Mouse (Mus musculus): ENCODE data around the gene Grtp1.

Grtp1 gene

DNA sequence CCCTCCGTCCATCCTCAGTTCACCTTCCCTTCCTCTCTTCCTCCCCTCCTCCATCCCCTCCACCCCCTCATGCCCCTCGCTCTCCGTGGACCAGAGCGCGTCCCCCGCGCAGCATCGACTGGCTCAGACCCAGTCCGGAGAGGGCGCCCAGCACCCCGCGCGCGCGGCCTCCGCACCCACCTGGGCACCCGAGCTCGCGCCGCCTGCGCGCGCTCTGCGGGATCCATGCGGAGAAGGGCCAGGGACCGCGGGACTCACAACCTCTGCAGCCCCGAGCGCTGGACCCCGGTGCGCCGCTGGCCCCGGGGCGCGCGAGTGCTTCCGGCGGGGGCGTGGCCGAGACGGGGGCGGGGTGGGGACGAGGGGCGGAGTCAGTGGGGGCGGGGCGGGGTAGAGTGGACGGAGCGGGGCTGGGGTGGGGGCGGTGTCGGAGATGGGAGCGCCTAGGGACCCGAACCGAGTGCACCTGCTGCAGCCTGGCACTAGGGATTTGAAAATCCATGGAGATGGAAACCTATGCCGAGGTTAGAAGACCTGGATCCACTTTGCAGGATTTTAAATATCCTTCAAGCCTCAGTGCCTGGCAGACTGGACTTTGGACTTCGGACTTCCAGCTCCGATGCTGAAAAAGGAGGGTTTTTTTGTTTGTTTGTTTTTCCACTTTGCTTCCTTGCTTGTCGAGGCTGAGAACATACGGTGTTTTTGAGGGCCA lies at the start of gene Grtp1:
Gene Grtp1, minus strand, starts transcription at position 320 of the 712 bp plus-strand sequence.
- peak; percentile 72 for DNase-seq (ENCODE audit: low spot score)

DNA sequence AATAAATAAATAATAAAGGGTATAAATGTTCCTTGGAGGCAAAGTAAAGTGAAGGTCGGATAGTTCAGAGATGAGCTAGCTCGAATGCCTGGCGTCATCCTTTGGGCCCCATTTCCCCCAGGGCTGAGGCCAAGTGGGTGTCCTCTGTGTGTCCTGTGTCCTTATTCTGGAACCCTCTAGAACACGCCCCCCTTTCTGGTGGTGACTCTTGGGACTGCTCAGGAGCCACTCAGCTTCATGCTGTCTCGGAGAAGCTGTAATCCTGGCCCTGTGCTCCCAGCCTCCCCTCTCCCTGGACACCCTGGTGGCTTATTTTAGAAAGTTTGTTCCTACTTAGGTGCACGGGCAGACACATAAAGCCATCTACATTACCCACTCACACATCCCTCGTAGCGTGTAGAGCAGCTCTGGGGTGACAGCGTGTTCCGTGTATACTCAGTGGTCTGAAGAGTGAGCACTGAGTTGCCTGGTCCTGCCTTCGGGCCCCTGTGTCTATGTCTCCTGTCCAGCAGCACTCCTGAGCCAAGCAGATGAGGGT lies 44.0 kb upstream of the Grtp1 start:
- no peak for DNase-seq (ENCODE audit: low spot score)

DNA sequence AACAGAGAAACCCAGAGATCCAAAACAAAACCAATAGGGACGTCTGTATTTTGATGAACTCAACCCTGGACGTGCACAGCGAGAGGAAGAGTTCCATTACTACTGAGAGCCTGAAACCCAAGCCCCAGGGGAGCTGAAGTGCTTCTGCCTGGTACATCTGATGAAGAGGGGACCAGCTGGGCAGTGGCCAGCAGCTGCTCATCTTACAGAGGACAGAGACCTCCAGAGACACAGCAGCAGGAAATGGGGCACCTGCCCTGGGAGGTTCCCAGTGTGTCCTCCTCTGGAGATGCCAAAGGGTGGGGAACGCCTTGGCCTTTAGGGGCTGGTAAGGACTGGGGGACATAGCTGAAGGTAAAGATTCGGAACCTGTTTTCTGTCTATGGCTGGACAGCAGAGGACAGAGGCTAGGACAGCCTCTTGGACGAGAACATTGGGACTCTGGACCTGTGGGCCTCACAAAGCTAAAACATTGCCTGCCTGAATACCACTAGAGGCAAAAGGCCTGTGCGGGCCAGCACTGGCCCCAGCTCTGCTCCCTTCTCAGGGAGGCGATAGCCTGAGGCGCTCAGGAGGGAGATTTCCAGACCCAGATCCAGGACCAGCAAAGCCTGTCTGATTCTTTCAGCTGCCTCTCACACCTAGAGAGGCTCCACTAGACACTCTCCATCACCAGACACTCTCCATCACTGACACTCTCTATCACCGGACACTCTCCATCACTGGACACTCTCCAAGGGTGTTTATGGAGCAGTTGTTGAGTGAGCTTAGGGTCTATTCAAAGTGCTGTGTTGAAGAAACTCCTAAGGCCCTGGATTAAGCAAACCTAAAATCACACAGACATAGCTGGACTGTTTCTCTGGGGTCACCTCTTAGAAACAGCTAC lies 42.8 kb upstream of the Grtp1 start:
- DNase-seq (ENCODE audit: low spot score) = no peak

DNA sequence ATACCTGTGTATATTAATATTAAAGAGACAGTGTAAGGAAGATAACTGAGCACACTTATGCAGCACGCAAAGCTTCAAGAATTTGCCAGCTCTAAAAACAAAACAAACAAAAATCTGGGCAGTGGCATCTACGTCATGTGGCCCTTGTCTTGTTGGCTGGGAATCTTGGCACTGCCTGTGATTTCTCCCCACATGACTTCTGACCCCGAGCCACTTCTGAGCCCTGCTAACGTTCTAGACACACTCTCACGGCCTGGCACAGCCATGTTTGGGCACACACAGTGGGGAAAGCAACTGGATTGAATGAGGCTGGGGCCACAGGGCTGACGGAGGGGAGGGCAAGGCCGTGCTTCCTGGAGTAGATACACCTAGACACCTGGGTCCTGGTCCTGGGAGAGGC lies 40.3 kb upstream of the Grtp1 start:
- no peak for DNase-seq (ENCODE audit: low spot score)

DNA sequence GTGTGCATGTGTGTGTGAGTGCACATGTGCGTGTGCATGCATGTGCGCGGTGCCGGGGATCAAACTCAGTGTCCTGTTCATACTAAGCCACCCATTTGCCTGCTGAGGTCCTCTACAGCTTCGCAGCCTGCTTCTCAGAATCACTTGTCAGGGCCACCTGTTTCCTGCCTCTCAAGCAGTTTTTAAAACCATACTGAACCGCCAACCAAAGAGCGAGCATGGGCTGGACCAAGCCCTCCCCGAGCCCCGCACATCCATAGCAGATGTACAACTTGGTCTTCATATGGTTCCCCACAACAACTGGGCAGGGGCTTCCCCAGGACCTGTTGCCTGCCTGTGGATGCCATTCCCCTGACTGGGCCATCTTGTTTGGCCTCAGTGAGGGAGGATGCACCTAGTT lies 39.6 kb upstream of the Grtp1 start:
- no peak for DNase-seq (ENCODE audit: low spot score)

DNA sequence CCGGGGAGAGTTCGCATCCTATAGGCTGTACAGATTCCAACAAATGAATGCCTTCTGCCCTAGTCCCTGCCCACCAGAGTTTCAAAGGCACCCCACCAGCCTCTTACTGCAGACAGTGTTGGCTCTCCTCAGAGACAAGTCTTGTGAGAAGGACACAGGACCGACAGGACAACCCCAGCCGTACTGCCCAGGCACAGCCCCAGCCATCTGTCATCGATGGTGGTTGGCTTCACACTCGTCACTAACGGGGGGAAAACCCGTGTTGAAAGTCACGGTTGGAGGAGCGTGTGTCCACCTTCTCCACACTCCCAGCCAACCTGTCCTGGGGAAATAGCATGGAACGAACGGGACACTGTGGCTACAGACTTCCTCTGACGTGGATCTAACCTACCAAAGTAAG lies 34.4 kb upstream of the Grtp1 start:
- no peak for DNase-seq (ENCODE audit: low spot score)

DNA sequence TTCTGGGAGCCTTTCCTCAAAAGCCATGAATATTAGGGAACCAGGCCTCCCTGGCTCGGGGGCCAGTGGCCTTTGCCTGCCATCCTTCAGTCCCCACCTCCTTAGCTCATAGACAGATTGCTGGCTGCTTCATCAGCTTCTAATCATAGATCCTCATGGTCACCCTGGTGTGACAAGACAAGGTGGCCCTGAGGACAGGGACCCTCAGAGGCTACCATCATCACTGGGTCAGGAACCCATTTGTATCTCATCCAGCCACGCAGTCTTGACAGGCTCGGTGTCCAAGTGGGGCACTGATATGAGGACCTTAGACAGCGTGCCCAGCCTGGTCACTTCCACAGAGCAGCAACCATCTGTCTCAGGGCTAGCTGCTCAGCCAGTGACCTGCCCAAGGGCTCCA lies 30.1 kb upstream of the Grtp1 start:
- DNase-seq (ENCODE audit: low spot score) = no peak

DNA sequence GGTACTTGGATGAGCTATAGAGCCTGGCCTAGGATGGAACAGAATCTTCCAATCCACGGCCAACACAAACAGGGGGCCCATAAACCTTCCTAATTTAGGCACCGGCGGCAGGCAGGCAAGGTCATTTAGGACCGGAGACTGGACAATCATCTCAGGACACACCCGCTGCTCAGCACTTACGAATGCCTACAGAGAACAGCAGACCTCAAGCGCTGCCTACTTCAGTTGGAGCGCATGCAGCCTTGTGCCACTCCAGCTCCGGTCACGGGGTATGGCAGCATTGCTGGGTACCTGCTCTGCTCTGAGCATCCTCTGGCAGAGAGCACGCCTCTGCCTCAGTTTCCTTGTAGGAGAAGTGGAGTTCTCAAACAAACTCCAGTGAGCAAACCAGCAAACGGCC lies 29.4 kb upstream of the Grtp1 start:
- DNase-seq (ENCODE audit: low spot score) = no peak

DNA sequence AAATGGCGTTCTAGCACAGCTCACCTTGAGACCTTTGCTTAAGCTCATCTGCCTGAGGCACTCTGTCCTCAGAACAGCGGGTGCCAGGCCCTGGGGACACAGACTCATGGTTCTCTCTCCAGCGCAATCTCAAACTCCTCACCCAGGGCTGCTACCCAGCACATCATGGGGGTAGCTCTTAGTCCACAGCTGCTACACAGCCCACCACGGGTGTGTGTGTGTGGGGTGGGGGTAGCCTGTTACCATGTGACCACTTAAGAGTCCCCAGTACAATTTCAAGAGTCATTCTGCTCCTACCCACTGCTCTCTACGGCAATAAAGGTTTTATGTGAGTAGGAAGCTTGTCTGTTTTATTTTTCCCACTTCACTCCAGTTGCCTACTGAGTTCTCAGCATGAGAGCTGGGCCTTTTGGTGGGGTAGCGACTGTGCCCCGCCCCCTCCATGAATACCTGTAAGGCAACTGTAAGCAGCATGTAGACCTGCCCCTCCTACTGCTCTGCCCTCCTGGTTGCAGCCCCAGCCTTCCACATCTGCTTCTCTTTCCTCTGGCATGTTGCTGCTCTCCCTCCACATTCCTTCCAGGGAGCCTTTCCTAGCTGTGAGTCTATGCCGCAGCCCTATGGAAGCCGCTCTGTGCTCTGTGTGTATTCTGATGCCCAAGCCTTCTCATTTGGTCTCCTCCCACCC lies 28.6 kb upstream of the Grtp1 start:
- no peak for DNase-seq (ENCODE audit: low spot score)

DNA sequence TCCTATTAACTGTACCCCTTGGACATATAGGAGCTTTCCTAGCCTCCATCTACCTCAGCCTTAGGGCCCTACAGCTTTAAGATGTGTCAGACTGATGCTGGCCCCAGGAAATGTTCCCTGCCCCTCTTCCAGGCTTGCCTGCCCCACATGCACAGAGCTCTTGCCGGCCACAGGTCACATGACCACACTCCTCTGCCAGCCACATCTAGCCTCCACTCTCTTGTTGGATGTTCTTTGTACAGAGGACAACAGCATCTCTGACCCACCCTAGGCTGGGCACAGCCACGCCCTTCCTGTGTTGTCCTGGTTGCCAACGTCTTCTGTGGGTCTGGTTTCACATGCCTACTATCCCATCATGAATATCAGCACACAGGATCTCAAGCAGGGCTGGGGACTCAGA lies 26.8 kb upstream of the Grtp1 start:
- no peak for DNase-seq (ENCODE audit: low spot score)

DNA sequence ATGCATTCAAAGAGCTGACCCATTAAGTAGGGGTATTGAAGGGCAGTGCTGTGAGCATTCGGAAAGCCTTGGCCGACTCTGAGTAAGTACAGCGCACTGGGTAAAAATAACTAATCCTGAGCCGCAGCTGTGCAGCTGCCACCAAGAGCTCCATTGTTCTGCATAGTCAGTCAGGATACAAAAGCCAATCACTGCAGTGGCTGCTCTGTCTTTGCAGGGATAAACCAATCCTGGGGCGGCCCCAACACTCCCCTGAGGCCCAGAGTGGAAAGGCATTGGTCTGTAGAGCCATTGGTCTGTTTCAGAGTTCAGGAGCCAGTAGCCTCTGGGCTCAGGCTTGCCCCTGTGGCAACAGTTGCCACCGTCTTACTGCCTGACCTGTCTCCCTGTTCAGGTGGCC lies 25.9 kb upstream of the Grtp1 start:
- no peak for DNase-seq (ENCODE audit: low spot score)

DNA sequence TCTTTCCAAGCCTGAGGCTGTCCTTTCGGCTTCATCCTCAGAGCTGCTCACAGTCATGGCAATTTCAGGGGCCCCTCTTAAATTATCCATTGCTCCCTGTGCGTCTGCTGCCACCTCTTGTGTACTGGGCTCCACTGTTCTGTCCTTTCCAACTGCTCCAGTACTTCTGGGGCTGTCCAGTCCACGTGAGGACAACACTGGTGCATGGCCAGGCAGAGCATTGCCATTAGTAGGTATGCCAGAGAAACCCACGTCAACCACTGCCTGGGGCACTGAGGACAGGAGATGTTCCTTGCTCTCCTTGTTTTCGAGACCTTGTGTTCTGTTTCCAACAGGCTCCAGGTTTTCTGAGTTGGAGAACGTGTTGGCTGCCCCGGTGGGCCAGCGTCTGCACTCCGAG lies 24.0 kb upstream of the Grtp1 start:
- no peak for DNase-seq (ENCODE audit: low spot score)

DNA sequence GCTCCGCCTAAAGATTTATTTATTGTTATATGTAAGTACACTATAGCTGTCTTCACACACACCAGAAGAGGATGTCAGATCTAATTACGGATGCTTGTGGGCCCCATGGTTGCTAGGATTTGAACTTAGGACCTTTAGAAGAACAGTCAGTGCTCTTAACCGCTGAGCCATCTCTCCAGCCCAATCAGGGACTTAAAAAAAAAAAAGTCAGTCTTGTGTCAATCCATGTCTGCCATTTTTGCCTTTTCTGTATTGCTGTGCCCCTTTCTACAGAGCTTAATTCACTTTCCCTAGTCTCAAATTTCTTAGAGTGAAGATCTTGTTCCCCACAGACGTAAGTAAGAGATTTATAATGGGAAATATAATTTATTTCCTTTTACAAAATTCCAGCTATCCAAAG lies 18.0 kb upstream of the Grtp1 start:
- DNase-seq (ENCODE audit: low spot score) = no peak

DNA sequence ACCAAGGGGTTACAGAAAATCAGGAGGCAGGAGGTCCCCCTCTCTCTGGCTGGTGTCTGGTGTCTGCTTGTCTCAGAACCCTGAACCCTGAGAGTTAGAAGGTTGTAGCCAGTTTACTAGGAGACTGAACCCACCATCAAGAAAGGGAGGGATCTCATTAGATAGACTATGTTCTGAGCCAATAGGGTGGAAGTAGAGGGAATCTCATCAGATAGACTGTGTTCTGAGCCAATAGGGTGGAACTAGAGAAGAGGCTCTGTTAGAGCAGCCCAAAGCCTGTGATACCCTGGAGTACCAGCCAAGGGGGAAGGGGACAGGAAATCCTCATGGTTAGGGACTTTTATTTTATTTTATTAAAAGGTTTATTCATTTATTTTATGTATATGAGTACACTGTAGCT lies 17.6 kb upstream of the Grtp1 start:
- DNase-seq (ENCODE audit: low spot score) = no peak

DNA sequence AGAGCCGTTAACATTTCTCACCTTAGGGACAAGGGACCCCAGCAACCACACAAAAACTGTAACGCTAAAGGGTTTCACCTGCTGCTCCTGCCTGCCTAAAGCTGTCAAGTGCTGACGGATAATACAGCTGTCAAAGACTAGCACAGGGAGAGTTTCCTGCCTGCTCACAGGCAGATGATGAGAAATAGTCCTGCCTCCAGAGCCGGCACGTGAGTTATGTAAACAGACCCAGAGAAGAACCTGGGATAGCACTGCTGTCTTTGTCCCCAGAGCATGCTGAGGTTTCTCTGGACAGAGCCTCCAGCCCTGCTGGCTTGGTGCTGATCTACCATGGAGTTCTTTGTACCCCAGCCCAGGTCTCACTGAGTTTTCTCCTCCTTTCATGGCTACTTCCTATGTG lies 16.7 kb upstream of the Grtp1 start:
- DNase-seq (ENCODE audit: low spot score) = no peak

DNA sequence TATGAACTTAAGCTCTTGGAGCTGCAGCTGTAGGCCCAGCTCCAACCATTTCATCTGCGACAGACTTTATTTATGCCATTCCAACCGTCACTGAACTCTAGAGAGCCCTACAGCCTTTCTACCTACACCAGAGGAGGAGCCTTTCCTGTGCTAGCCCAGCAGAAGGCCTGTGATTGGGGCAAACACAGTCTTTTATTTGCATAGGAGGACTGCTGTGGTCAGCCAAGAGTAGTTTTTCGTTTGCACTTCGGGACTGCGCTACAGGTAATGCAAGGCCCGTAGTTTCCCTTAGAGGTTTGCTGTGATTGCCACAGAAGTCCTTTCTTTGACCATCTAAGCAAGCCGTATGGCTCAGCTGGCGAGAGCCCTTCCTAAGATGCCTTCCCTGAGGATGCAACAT lies 16.0 kb upstream of the Grtp1 start:
- no peak for DNase-seq (ENCODE audit: low spot score)

DNA sequence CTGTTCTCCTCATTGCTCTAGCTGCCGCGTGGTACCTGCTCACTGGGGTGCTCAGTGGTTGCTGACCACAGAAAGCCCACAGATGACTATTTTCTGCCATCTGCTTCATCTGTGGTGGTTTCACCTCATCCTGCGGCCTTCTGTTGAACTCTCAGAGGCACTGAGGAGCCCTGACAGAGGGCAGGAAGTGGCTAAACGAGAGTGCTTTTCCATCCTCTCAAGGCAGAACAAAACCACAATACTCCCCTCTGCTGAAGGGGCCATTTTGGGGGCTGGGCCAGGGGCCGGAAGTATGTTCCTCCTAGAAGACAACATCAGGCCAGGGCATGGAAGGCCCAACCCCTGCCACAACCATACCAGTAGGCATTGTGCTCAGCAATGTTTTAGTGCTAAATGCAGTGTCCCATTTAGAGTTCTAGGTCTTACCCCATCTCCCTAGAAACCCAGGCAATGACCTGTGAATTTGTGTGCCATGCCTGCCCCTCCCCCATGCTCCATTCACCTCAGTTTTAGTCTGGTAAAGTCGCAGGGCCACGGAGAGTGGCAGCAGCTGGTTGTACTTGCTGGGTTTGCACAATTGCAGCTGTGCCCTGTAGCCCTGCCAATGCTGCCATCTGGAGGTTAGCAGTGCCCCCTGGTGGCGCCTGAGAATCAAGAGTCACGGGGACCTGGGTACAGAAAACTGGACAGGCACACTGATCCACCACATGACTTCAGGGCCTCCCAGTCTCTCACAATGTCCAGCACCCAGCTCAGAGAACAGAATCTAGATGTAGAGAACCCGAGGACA lies 13.3 kb upstream of the Grtp1 start:
- peak; percentile 88 for DNase-seq (ENCODE audit: low spot score)

DNA sequence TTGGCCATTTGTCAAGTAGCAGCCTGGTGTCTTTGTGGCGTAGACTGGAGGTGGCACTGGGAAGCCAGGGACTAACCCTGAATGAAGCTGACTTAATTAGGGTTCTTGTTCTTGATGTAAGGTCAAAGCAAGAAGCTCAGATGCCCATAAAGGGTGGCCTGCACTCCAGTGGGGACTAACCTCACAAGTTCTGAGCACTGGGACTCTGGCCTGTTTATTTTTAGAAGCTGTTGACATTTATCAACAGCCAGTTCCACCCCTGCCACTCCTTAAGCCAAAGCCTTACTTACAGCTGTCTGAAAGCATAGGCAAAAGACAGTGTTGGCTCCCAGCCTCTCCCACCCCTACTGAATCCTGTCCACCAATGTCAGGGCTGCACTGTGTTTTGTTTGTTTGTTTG lies 9.3 kb upstream of the Grtp1 start:
- DNase-seq (ENCODE audit: low spot score) = no peak

DNA sequence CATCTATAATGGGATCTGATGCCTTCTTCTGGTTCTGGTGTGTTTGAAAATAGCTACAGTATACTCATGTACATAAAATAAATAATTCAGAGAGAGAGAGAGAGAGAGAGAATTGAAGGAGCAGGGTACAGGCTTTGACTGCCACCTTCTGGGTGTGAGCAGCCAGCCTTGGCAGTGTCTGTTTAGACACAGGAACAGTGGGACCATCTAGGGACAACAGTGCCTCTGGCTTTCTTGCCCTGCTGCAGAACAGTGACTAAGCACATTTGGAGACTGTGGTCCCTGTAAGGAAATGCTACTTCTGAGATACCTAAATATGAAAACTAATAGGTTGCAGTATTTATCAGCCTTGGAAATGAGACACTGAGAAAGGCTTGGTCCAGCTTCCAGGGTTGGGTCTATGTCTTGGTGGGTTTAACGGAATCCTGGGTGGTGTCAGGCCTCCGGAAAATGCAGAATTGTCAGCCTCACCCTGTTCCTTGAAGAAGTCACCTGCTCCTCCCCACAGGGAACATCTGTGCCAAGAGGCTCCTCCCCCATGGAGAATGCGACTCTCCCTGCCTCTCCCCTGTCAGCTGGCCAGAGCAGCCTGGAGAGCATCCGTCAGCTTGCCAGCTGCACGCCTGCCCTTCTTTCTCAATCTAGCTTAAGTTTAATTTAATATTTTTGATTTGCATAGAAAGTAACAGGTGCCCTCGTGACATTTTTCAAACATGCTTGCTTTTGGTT lies 8.4 kb upstream of the Grtp1 start:
- no peak for DNase-seq (ENCODE audit: low spot score)

DNA sequence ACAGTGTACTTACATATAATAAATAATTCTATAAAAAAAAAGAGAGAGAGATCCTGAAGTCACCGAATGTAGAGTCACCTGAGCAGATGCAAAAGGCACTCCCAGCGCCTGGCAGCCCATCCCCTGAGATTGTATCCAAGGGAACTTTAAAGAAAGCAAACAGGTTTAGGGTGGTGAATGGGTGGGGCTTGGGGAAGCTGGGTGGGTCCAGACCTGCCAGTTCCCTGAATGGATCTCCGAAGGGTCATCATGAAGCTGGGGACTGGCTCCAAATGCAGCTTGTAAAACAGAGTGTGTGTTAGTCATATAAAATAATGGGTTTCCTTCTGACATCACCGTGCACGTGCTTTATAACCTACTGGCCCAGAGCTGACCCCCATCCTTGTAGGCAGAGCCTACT lies 5.9 kb upstream of the Grtp1 start:
- no peak for DNase-seq (ENCODE audit: low spot score)

DNA sequence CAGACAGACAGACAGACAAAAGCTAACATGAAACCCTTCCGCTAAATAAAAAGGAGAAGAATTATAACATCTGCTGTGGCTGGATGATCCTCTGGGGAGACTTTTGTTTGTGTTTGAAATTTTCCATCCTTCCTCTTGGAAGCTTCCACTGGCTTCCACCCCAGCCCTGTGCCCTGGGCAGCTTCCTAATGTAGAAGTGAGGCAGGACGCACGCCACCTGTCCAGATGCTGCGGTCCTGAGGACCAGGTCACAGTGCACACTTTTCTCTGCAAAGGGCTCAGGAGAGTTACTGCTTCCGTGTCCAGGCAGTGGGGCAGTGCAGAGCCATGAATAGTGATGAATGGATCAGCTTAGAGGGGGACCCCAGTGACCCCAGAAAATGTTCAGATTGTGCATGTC lies 4.9 kb upstream of the Grtp1 start:
- DNase-seq (ENCODE audit: low spot score) = no peak
